Comparison of ENCODE assay signal across 7 mouse cellular contexts in genomic region chr13:55464027-55464884, GRCm38 (mm10). TPM values are rescaled to one million over a fixed set of nuclear protein-coding genes. Genes with fewer than 3 reads are reported as not detected.
DNase-seq lines count a peak whose midpoint lies in the region; ATAC-seq lines count a peak whose summit lies in the region.

Prr7 (plus strand) TSS chr13:55464267.

- intact Hi-C loops in left cerebral cortex, postnatal 10 days (cut with DNase I), result no loop called here

- peaks cover 37% of the 10 kb centered on the region for H3K36me3 ChIP-seq in embryonic facial prominence, embryonic 10.5 days (replicated peaks)
- H3K36me3 ChIP-seq in midbrain, embryonic 10.5 days, result peaks cover 34% of the 10 kb centered on the region

- H3K4me1 ChIP-seq in embryonic facial prominence, embryonic 10.5 days, result peaks cover 62% of the 10 kb centered on the region
- peaks cover 71% of the 10 kb centered on the region for H3K4me1 ChIP-seq in midbrain, embryonic 10.5 days

- H3K27me3 ChIP-seq in embryonic facial prominence, embryonic 10.5 days (replicated peaks; ENCODE audit: low read depth, poor library complexity, severe bottlenecking), result no peaks in the 10 kb centered on the region; the same call in 1 of the 2 replicates
- H3K27me3 ChIP-seq in midbrain, embryonic 10.5 days (ENCODE audit: low read depth, poor library complexity, severe bottlenecking), result peaks cover 7% of the 10 kb centered on the region; the same call in 1 of the 2 replicates

- peak; percentile 69 for DNase-seq in NIH3T3 (ENCODE audit: low read depth)
- peak; percentile 86 for DNase-seq in embryonic facial prominence, embryonic 10.5 days (ENCODE audit: low spot score)
- peak; percentile 54 for DNase-seq in heart, postnatal 4 days
- peak in 1 of 2 experiments; percentile 87 for DNase-seq in left cerebral cortex, postnatal 10 days (ENCODE audit: extremely low spot score in 1 of 2, low spot score in 2 of 2)
- DNase-seq in midbrain, embryonic 10.5 days (ENCODE audit: low spot score), result peak; percentile 91
- peak; percentile 50 to 58 for DNase-seq in spleen, postnatal 36 days (ENCODE audit: low spot score in 2 of 2)

- peak within 1 kb of the TSS; percentile 70 for H3K4me3 ChIP-seq in embryonic facial prominence, embryonic 10.5 days
- H3K4me3 ChIP-seq in midbrain, embryonic 10.5 days, result peak within 1 kb of the TSS; percentile 77

- under 1% methylated on average over 84 of the region's 84 CpGs for WGBS in embryonic facial prominence, embryonic 10.5 days
- 0% methylated on average over 81 of the region's 84 CpGs for WGBS in midbrain, embryonic 10.5 days

- peak within 1 kb of the TSS; percentile 93 for H3K27ac ChIP-seq in embryonic facial prominence, embryonic 10.5 days (replicated peaks)
- H3K27ac ChIP-seq in midbrain, embryonic 10.5 days (replicated peaks), result peak within 1 kb of the TSS; percentile 98

- H3K9me3 ChIP-seq in embryonic facial prominence, embryonic 10.5 days, result no peaks in the 10 kb centered on the region
- no peaks in the 10 kb centered on the region for H3K9me3 ChIP-seq in midbrain, embryonic 10.5 days (replicated peaks)

- ATAC-seq in CD4-positive, CD25-positive, alpha-beta regulatory T cell, adult 4 months, result peak; percentile 73

RNA-seq across cellular contexts. Expression of gene Prr7, which starts in this region (rescaled TPM):
- polyA plus RNA-seq in CD4-positive, CD25-positive, alpha-beta regulatory T cell, adult 4 months (2017; shearing (Covaris generic)), result not detected
- polyA plus RNA-seq in embryonic facial prominence, embryonic 10.5 days (2016; fragmentation: Nextera tagmentation; extraction: Ambion mirVana), result 0.54 TPM in 2 replicates
- total RNA-seq in heart, postnatal 4 days (2021), result 1 to 10 TPM; 2.1 to 2.3 TPM
- 100 to 1,000 TPM in 1 of 2 experiments, 10 to 100 TPM in 1; 91.9 to 103 TPM for total RNA-seq in left cerebral cortex, postnatal 10 days (2021)
- polyA plus RNA-seq in midbrain, embryonic 10.5 days (2016; fragmentation: Nextera tagmentation; extraction: Ambion mirVana), result 0.69 and 0.87 TPM in 2 replicates

Comparison
In these comparisons a context has a peak if more than half of its experiments do, and no peak if none do; other contexts are left out.
1. RNA of gene Prr7 (total RNA-seq): 91.9 to 103 TPM in left cerebral cortex, postnatal 10 days; 2.1 to 2.3 TPM in heart, postnatal 4 days; every median in the first group is over 10 times any median in the second.
2. Peak in ATAC-seq in CD4-positive, CD25-positive, alpha-beta regulatory T cell, adult 4 months; RNA of the gene not detected or under 1 TPM.
3. Peak in DNase-seq, H3K4me3 ChIP-seq and H3K27ac ChIP-seq in embryonic facial prominence, embryonic 10.5 days; RNA of the gene not detected or under 1 TPM.
4. Peak in DNase-seq, H3K4me3 ChIP-seq and H3K27ac ChIP-seq in midbrain, embryonic 10.5 days; RNA of the gene not detected or under 1 TPM.